11 mouse cellular contexts compared by ENCODE assay signal in the genomic region with DNA sequence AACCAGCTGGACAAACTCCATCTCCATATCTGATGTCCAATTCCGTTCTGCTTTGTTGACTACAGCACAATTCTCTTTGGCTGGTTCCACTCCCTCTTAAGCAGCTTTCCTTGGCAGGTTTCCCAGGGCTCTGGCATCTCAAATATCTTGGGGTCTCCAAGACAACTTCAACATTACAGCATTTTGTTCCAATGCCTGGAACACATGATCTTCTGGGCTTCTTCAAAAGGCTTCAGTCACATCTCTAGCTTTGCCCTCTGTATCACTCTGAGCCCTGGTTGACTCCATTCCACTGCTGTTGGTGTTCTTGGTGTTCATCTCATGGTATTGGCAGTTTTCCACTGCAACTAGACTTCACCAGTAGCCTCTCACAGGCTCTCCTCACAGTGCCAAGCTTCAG. TPM values are rescaled to one million over a fixed set of nuclear protein-coding genes. Genes with fewer than 3 reads are reported as not detected.
DNase-seq lines count a peak whose midpoint lies in the region; ATAC-seq and TF ChIP-seq lines count a peak whose summit lies in the region.
"Had no signal": no experiment of that assay in that cellular context is flagged by ENCODE, and none has a peak within 500 bp of the region (broad histone marks: within the 10 kb centered on the region; RNA-seq: fewer than 3 reads in every experiment).

No protein-coding gene starts in this region.

- WGBS in forebrain, postnatal 0 days, result 40% methylated on average over 1 of the region's 1 CpGs
- 51% methylated on average over 1 of the region's 1 CpGs for WGBS in forebrain, embryonic 16.5 days
- WGBS in heart, embryonic 11.5 days (ENCODE audit: insufficient replicate concordance), result 46% methylated on average over 1 of the region's 1 CpGs
- 87% methylated on average over 1 of the region's 1 CpGs for WGBS in midbrain, embryonic 10.5 days
- 39% methylated on average over 1 of the region's 1 CpGs for WGBS in intestine, postnatal 0 days

- H3K9ac ChIP-seq in forebrain, postnatal 0 days, result no peak overlapping the region
- no peak overlapping the region for H3K9ac ChIP-seq in forebrain, embryonic 16.5 days (replicated peaks; ENCODE audit: low read depth, low read length)
- no peak overlapping the region for H3K9ac ChIP-seq in heart, embryonic 11.5 days (ENCODE audit: low read depth, low read length)
- H3K9ac ChIP-seq in intestine, postnatal 0 days (ENCODE audit: low read depth, low read length), result no peak overlapping the region
- H3K9ac ChIP-seq: limb, embryonic 13.5 days had no signal

- H3K9me3 ChIP-seq in forebrain, postnatal 0 days (ENCODE audit: low read length), result no peaks in the 10 kb centered on the region
- no peaks in the 10 kb centered on the region for H3K9me3 ChIP-seq in forebrain, embryonic 16.5 days (ENCODE audit: control insufficient read depth, low read length)
- no peaks in the 10 kb centered on the region for H3K9me3 ChIP-seq in heart, embryonic 11.5 days (replicated peaks; ENCODE audit: control insufficient read depth, low read length)
- H3K9me3 ChIP-seq in midbrain, embryonic 10.5 days (replicated peaks), result no peaks in the 10 kb centered on the region
- H3K9me3 ChIP-seq in intestine, postnatal 0 days (ENCODE audit: control insufficient read depth), result no peaks in the 10 kb centered on the region
- H3K9me3 ChIP-seq: limb, embryonic 13.5 days had no signal

- no peaks in the 10 kb centered on the region for H3K36me3 ChIP-seq in forebrain, postnatal 0 days (ENCODE audit: insufficient read depth)
- H3K36me3 ChIP-seq in forebrain, embryonic 16.5 days (ENCODE audit: control insufficient read depth, insufficient read depth), result no peaks in the 10 kb centered on the region
- no peaks in the 10 kb centered on the region for H3K36me3 ChIP-seq in heart, embryonic 11.5 days (ENCODE audit: control insufficient read depth, insufficient read depth, low read length)
- no peaks in the 10 kb centered on the region for H3K36me3 ChIP-seq in midbrain, embryonic 10.5 days
- H3K36me3 ChIP-seq in intestine, postnatal 0 days (ENCODE audit: control insufficient read depth, insufficient read depth), result no peaks in the 10 kb centered on the region

- H3K27me3 ChIP-seq in forebrain, postnatal 0 days (ENCODE audit: insufficient read depth, low read length), result no peaks in the 10 kb centered on the region
- no peaks in the 10 kb centered on the region for H3K27me3 ChIP-seq in forebrain, embryonic 16.5 days (replicated peaks; ENCODE audit: control insufficient read depth, insufficient read depth, low read length)
- H3K27me3 ChIP-seq in heart, embryonic 11.5 days (ENCODE audit: control insufficient read depth, insufficient read depth, low read length), result no peaks in the 10 kb centered on the region
- H3K27me3 ChIP-seq in midbrain, embryonic 10.5 days (ENCODE audit: low read depth, poor library complexity, severe bottlenecking), result no peaks in the 10 kb centered on the region
- no peaks in the 10 kb centered on the region for H3K27me3 ChIP-seq in intestine, postnatal 0 days (replicated peaks; ENCODE audit: control insufficient read depth, insufficient read depth, low read length)
- H3K27me3 ChIP-seq: CH12.LX; limb, embryonic 13.5 days had no signal

- no peak for ATAC-seq in forebrain, postnatal 0 days
- no peak for ATAC-seq in forebrain, embryonic 16.5 days
- no peak; the same call in 1 of the 2 replicates for ATAC-seq in heart, embryonic 11.5 days (replicated peaks; ENCODE audit: insufficient number of reproducible peaks, low FRiP score, low TSS enrichment)
- ATAC-seq in intestine, postnatal 0 days, result no peak

- no peak overlapping the region for H3K27ac ChIP-seq in forebrain, postnatal 0 days (ENCODE audit: low read depth, low read length)
- H3K27ac ChIP-seq in forebrain, embryonic 16.5 days (ENCODE audit: low read length), result no peak overlapping the region
- peak overlapping the region; percentile 75 for H3K27ac ChIP-seq in heart, embryonic 11.5 days (ENCODE audit: low read depth, low read length)
- no peak overlapping the region for H3K27ac ChIP-seq in layer of hippocampus, adult 2 months
- H3K27ac ChIP-seq in midbrain, embryonic 10.5 days (replicated peaks), result no peak overlapping the region
- H3K27ac ChIP-seq in intestine, postnatal 0 days (ENCODE audit: low read depth, low read length), result no peak overlapping the region
- H3K27ac ChIP-seq: limb, embryonic 13.5 days had no signal

- peak; percentile 39 for DNase-seq in forebrain, postnatal 0 days
- DNase-seq in MN1 (ENCODE audit: low spot score), result peak; percentile 81
- peak; percentile 69 to 78 for DNase-seq in kidney, postnatal 4 days
- DNase-seq in layer of hippocampus, adult 2 months (ENCODE audit: low spot score in 2 of 2), result no peak
- no peak for DNase-seq in midbrain, embryonic 10.5 days (ENCODE audit: low spot score)
- DNase-seq: cerebellum, postnatal 36 days had no signal

- no peak overlapping the region for H3K4me2 ChIP-seq in forebrain, postnatal 0 days (ENCODE audit: low read depth)
- H3K4me2 ChIP-seq in forebrain, embryonic 16.5 days (ENCODE audit: low read length), result no peak overlapping the region
- no peak overlapping the region for H3K4me2 ChIP-seq in heart, embryonic 11.5 days
- no peak overlapping the region for H3K4me2 ChIP-seq in intestine, postnatal 0 days (replicated peaks; ENCODE audit: low read depth)
- H3K4me2 ChIP-seq: limb, embryonic 13.5 days had no signal

- no peak overlapping the region for H3K4me3 ChIP-seq in forebrain, postnatal 0 days (ENCODE audit: low read depth, low read length)
- no peak overlapping the region for H3K4me3 ChIP-seq in forebrain, embryonic 16.5 days (replicated peaks; ENCODE audit: low read length)
- H3K4me3 ChIP-seq in heart, embryonic 11.5 days (ENCODE audit: low read depth, low read length), result no peak overlapping the region
- no peak overlapping the region for H3K4me3 ChIP-seq in layer of hippocampus, adult 2 months
- H3K4me3 ChIP-seq in midbrain, embryonic 10.5 days, result no peak overlapping the region
- H3K4me3 ChIP-seq in intestine, postnatal 0 days (ENCODE audit: low read depth, low read length), result no peak overlapping the region
- H3K4me3 ChIP-seq: limb, embryonic 13.5 days had no signal

- H3K4me1 ChIP-seq in forebrain, postnatal 0 days (ENCODE audit: insufficient read depth), result no peaks in the 10 kb centered on the region
- peaks cover 6% of the 10 kb centered on the region; the same call in 1 of the 2 replicates for H3K4me1 ChIP-seq in forebrain, embryonic 16.5 days (replicated peaks; ENCODE audit: control insufficient read depth, insufficient read depth, low read length)
- peaks cover 24% of the 10 kb centered on the region for H3K4me1 ChIP-seq in heart, embryonic 11.5 days (ENCODE audit: control insufficient read depth, insufficient read depth, low read length)
- H3K4me1 ChIP-seq in midbrain, embryonic 10.5 days, result no peaks in the 10 kb centered on the region
- H3K4me1 ChIP-seq in intestine, postnatal 0 days (replicated peaks; ENCODE audit: control insufficient read depth, insufficient read depth, low read length), result no peaks in the 10 kb centered on the region

- TF ChIP-seq CTCF in forebrain, postnatal 0 days (IDR thresholded peaks at IDR 0.05; ENCODE audit: low read depth), result no peak
- no peak for TF ChIP-seq CTCF in layer of hippocampus, adult 2 months (conservative IDR thresholded peaks at IDR 0.05)
- TF ChIP-seq CTCF in intestine, postnatal 0 days (IDR thresholded peaks at IDR 0.05; ENCODE audit: low read depth), result no peak

RNA-seq across cellular contexts. Expression of gene Rapgef6, which starts 7.7 kb away (rescaled TPM):
- 42.1 and 64.5 TPM in 2 replicates for total RNA-seq in forebrain, postnatal 0 days (2014; rRNA removed)
- polyA plus RNA-seq in forebrain, postnatal 0 days (2015; fragmentation: Nextera tagmentation; extraction: Ambion mirVana), result 12.7 and 23.5 TPM in 2 replicates
- 32.5 and 40.9 TPM in 2 replicates for polyA plus RNA-seq in forebrain, embryonic 16.5 days (2015; fragmentation: Nextera tagmentation; extraction: Ambion mirVana)
- 22.9 and 28.6 TPM in 2 replicates for polyA plus RNA-seq in heart, embryonic 11.5 days (2014; fragmentation: Nextera tagmentation; extraction: Ambion mirVana)
- 10 to 100 TPM; 42.9 to 53.3 TPM for total RNA-seq in layer of hippocampus, adult 2 months (2021)
- 31.3 and 33.1 TPM in 2 replicates for polyA plus RNA-seq in midbrain, embryonic 10.5 days (2016; fragmentation: Nextera tagmentation; extraction: Ambion mirVana)
- 13.5 and 15.9 TPM in 2 replicates for polyA plus RNA-seq in intestine, postnatal 0 days (2015; fragmentation: Nextera tagmentation; extraction: Ambion mirVana)

Comparison
In these comparisons a context has a peak if more than half of its experiments do, and no peak if none do; other contexts are left out.
1. DNase-seq: peak in forebrain, postnatal 0 days (single experiment), MN1 (single experiment) and kidney, postnatal 4 days (2 of 2); none in layer of hippocampus, adult 2 months (0 of 2) and midbrain, embryonic 10.5 days (single experiment).